Mouse (Mus musculus): ENCODE measurements around the gene Coro2a. TPM values are rescaled to one million over a fixed set of nuclear protein-coding genes. Genes with fewer than 3 reads are reported as not detected.

Gene Coro2a
- polyA plus RNA-seq, 1 experiment, result 36.0 TPM

- peak in 1 of 2 experiments; percentile 40 for DNase-seq (ENCODE audit: low read depth in 1 of 2, low spot score in 2 of 2)
- H3K36me3 ChIP-seq (ENCODE audit: control insufficient read depth, insufficient read depth, low read length), result peaks cover 32% of the 10 kb centered on the region
- 17% methylated on average over 4 of the region's 4 CpGs for WGBS
- no peaks in the 10 kb centered on the region for H3K4me1 ChIP-seq (ENCODE audit: control insufficient read depth, insufficient read depth, insufficient read length)
- H3K27ac ChIP-seq (ENCODE audit: insufficient read depth, low read length), result no peak overlapping the region
- peak; percentile 58; the same call in 1 of the 2 replicates for TF ChIP-seq CTCF (IDR thresholded peaks at IDR 0.05; ENCODE audit: extremely low read depth, insufficient read depth, insufficient read length, insufficient replicate concordance)
- TF ChIP-seq POLR2A (IDR thresholded peaks at IDR 0.05; ENCODE audit: low read depth, low read length), result no peak
- H3K27me3 ChIP-seq (ENCODE audit: control insufficient read depth, insufficient read depth, low read length), result no peaks in the 10 kb centered on the region
- H3K4me3 ChIP-seq (ENCODE audit: extremely low read depth, insufficient read depth, insufficient read length), result no peak overlapping the region
These were observed 103.0 kb downstream of the Coro2a start for GRCm38 (mm10) chr4:46498976-46499375.

GRCm38 (mm10) chr4:46498511-46498910 is 103.5 kb downstream of the Coro2a start:
- Histone ChIP-seq H3K4me1 (ENCODE audit: control insufficient read depth, insufficient read depth, insufficient read length) (no peaks in the 10 kb centered on the region), H3K27ac (ENCODE audit: insufficient read depth, low read length) (no peak overlapping the region), H3K4me3 (ENCODE audit: extremely low read depth, insufficient read depth, insufficient read length) (no peak overlapping the region), H3K36me3 (ENCODE audit: control insufficient read depth, insufficient read depth, low read length) (peaks cover 34% of the 10 kb centered on the region), H3K27me3 (ENCODE audit: control insufficient read depth, insufficient read depth, low read length) (no peaks in the 10 kb centered on the region)
- 89% methylated on average over 3 of the region's 3 CpGs for WGBS
- TF ChIP-seq POLR2A (IDR thresholded peaks at IDR 0.05; ENCODE audit: low read depth, low read length) (no peak), CTCF (IDR thresholded peaks at IDR 0.05; ENCODE audit: extremely low read depth, insufficient read depth, insufficient read length, insufficient replicate concordance) (no peak)
- DNase-seq (ENCODE audit: low read depth in 1 of 2, low spot score in 2 of 2), result no peak

DNA sequence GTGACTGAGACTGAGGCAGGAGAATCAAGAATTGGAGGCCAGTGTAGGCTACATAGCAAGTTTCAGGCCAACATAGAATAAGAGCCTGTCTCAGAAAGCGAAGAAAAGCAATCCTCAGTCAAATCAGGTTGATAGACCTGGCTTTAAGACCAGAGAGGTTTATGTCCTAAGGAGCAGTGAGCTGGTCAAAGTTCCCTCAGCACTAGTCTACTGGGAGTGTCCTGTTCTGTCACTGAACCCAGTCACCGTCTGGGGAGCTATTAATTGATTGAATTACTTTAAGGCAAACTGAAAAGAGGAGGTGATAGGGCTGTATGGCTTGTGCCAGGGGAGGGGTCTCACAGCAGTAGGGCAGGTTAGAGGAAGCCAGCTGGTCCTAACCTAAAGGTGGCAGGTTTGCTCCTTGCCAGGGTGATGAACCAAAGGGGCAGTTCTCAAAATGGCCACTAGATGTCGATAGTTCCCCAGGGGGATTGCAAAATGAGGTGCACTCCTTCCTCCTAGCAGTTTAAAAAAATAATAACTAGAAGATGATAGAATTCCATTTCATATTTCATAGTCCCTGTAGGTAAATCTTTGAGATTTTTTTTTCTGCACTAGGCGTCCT is 104.6 kb downstream of the Coro2a start:
- Histone ChIP-seq H3K27me3 (ENCODE audit: control insufficient read depth, insufficient read depth, low read length) (no peaks in the 10 kb centered on the region), H3K36me3 (ENCODE audit: control insufficient read depth, insufficient read depth, low read length) (peaks cover 37% of the 10 kb centered on the region), H3K4me1 (ENCODE audit: control insufficient read depth, insufficient read depth, insufficient read length) (no peaks in the 10 kb centered on the region), H3K27ac (ENCODE audit: insufficient read depth, low read length) (no peak overlapping the region), H3K4me3 (ENCODE audit: extremely low read depth, insufficient read depth, insufficient read length) (no peak overlapping the region)
- TF ChIP-seq POLR2A (IDR thresholded peaks at IDR 0.05; ENCODE audit: low read depth, low read length) (no peak), CTCF (IDR thresholded peaks at IDR 0.05; ENCODE audit: extremely low read depth, insufficient read depth, insufficient read length, insufficient replicate concordance) (peak; percentile 66; the same call in 1 of the 2 replicates)
- 50% methylated on average over 4 of the region's 4 CpGs for whole genome bisulfite sequencing
- peak; percentile 73 to 81 for DNase-seq (ENCODE audit: low read depth in 1 of 2, low spot score in 2 of 2)

DNA sequence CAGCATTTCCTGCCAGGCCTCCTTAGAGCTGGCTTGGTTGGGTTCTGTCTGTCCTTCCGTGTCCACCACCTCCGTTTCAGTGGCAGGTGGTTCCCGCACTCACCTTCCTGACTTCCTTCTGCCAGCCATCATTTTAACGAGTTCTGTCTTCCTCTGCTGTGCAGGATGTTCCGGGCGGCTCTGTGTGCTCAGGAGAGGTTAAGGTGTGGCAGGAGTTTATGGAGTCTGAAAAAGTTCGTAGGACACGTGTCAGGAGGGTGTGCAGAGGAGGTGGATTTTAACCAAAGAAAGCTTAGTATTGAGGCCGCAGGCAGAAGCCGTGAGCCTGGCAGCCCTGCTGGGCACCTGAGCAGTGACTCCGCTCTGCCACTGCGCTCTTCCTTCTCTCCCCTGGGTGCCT is 106.5 kb downstream of the Coro2a start:
- H3K36me3 ChIP-seq (ENCODE audit: control insufficient read depth, insufficient read depth, low read length), result peaks cover 28% of the 10 kb centered on the region
- TF ChIP-seq POLR2A (IDR thresholded peaks at IDR 0.05; ENCODE audit: low read depth, low read length) (no peak), CTCF (IDR thresholded peaks at IDR 0.05; ENCODE audit: extremely low read depth, insufficient read depth, insufficient read length, insufficient replicate concordance) (no peak)
- 89% methylated on average over 12 of the region's 12 CpGs for WGBS
- H3K4me3 ChIP-seq (ENCODE audit: extremely low read depth, insufficient read depth, insufficient read length), result no peak overlapping the region
- H3K27ac ChIP-seq (ENCODE audit: insufficient read depth, low read length), result no peak overlapping the region
- no peaks in the 10 kb centered on the region for H3K27me3 ChIP-seq (ENCODE audit: control insufficient read depth, insufficient read depth, low read length)
- no peak for DNase-seq (ENCODE audit: low read depth in 1 of 2, low spot score in 2 of 2)
- H3K4me1 ChIP-seq (ENCODE audit: control insufficient read depth, insufficient read depth, insufficient read length), result no peaks in the 10 kb centered on the region

DNA sequence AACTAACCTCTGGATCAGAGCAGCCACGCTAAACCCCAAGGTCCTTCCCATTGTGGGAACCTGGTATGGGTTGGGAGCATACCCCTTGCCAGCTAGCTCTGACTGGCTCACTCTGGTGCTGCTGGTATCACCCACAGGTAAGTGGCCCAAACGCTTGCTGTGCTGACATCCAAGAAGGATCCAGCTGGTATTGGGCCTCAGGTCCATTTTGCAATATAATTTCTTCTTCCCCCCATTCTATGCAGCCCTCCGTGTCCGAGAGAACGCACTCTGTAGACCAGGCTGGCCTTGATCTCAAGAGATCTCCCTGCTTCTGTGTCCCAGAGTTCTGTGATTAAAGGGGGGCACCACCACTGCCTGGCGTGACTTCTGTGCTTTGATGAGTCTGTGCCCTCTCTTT is 108.9 kb downstream of the Coro2a start:
- TF ChIP-seq CTCF (IDR thresholded peaks at IDR 0.05; ENCODE audit: extremely low read depth, insufficient read depth, insufficient read length, insufficient replicate concordance), result no peak
- TF ChIP-seq POLR2A (IDR thresholded peaks at IDR 0.05; ENCODE audit: low read depth, low read length), result no peak
- 99% methylated on average over 6 of the region's 6 CpGs for WGBS
- no peak overlapping the region for H3K27ac ChIP-seq (ENCODE audit: insufficient read depth, low read length)
- H3K36me3 ChIP-seq (ENCODE audit: control insufficient read depth, insufficient read depth, low read length), result peaks cover 22% of the 10 kb centered on the region
- H3K27me3 ChIP-seq (ENCODE audit: control insufficient read depth, insufficient read depth, low read length), result no peaks in the 10 kb centered on the region
- DNase-seq (ENCODE audit: low read depth in 1 of 2, low spot score in 2 of 2), result no peak
- H3K4me1 ChIP-seq (ENCODE audit: control insufficient read depth, insufficient read depth, insufficient read length), result peaks cover 5% of the 10 kb centered on the region; the same call in 1 of the 2 replicates
- H3K4me3 ChIP-seq (ENCODE audit: extremely low read depth, insufficient read depth, insufficient read length), result no peak overlapping the region

DNA sequence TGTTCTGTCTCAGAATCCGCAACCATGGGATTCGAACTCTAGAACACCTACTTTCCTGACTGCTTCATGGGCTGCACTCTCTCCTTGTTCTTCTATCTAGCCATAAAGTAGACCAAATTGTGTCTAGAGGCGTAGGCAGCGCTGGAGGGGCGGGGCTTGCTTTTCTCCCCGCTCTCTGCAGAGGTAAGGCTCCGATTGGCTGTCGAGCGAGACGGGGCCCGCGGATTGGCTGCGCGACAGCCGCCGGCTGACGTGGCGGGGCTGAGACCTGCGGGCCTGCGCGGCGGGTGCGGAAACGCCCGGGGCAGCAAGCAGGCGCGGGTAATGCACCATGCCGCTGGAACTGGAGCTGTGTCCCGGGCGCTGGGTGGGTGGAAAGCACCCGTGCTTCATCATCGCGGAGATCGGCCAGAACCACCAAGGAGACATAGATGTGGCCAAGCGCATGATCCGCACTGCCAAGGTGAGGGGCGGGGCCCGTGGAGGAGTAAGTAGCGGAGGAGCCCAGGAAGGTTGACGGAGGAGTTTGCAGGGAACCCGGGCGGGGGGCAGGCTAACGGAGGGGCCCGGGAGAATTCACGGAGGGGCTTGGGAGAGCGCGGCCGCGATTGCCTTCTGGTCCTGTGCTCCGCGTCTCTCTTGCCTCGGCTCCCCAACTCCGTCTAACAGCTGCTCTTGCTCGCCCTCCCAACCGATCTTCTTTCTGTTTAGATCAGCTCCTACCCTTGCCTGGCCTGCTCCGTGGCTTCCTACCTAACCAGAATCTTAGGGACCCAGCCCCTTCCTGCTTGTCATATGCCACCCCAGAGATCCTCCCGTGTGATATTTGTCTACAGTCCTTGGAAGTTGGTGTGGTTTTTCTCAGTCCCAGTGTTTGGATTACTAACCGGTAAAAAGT is 112.7 kb downstream of the Coro2a start, which contains the start of gene Nans:
TSS of gene Nans (plus strand) at position 221 of the 898 bp plus-strand sequence.
- Histone ChIP-seq H3K4me3 (ENCODE audit: extremely low read depth, insufficient read depth, insufficient read length) (peak within 1 kb of the TSS; percentile 80), H3K4me1 (ENCODE audit: control insufficient read depth, insufficient read depth, insufficient read length) (peaks cover 16% of the 10 kb centered on the region; the same call in 1 of the 2 replicates), H3K27ac (ENCODE audit: insufficient read depth, low read length) (peak within 1 kb of the TSS; percentile 50), H3K27me3 (ENCODE audit: control insufficient read depth, insufficient read depth, low read length) (no peaks in the 10 kb centered on the region), H3K36me3 (ENCODE audit: control insufficient read depth, insufficient read depth, low read length) (peaks cover 16% of the 10 kb centered on the region)
- peak; percentile 86 to 96 for DNase-seq (ENCODE audit: low read depth in 1 of 2, low spot score in 2 of 2)
- WGBS, result 1% methylated on average over 58 of the region's 58 CpGs
- TF ChIP-seq CTCF (IDR thresholded peaks at IDR 0.05; ENCODE audit: extremely low read depth, insufficient read depth, insufficient read length, insufficient replicate concordance) (no peak), POLR2A (IDR thresholded peaks at IDR 0.05; ENCODE audit: low read depth, low read length) (peak; percentile 58)
